Mouse (Mus musculus): ENCODE data around the gene Setmar. TPM values are rescaled to one million over a fixed set of nuclear protein-coding genes. Genes with fewer than 3 reads are reported as not detected.
A peak's percentile ranks its signal among the peaks of the same experiment; 100 is the strongest.
"Not testable (repeated sequence)": the region's sequence is repeated elsewhere in the genome, so short reads cannot be mapped to it uniquely, and the experiment has no call there.

Gene Setmar
- 6.0 and 6.5 TPM in 2 replicates for polyA plus RNA-seq (2015; fragmentation: Nextera tagmentation; extraction: Ambion mirVana)

DNA sequence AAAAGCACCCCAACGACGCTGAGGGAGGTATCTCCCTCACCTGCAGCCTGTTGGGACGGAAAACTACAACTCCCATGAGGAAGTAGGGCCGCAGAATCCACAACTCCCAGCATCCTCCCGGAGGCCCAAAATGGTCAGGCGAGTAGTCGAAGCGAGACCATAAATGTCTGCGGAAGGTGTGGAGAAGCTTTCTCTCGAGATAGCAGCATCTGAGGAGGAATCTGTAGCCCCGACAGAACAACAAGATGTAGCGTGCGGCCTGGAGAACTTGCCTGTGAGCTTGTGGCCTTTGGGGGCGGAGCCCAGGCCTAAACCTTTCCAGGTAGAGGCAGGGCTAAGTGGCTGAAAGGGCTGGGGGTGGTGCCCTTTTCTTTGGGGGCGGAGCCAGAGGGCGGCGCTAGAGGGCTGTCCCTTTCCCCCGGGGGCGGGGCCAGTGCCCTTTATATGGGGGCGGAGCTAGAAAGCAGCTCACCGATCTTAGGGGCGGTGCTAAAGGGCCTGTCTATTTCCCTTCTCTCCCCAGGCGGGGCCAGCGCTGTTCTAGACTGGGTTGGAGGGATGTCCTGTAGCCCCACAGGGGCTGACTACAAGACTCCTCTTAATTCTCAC lies at the start of gene Setmar:
Setmar (plus strand) TSS at position 128 of the 609 bp plus-strand sequence.
- Histone ChIP-seq H3K4me1 (no peaks in the 10 kb centered on the region), H3K9ac (peak within 1 kb of the TSS; percentile 67), H3K27ac (peak within 1 kb of the TSS; percentile 85), H3K9me3 (no peaks in the 10 kb centered on the region), H3K4me3 (peak within 1 kb of the TSS; percentile 57), H3K36me3 (no peaks in the 10 kb centered on the region), H3K27me3 (no peaks in the 10 kb centered on the region), H3K4me2 (replicated peaks) (peak within 1 kb of the TSS; percentile 61)
- under 1% methylated on average over 24 of the region's 24 CpGs for WGBS
- ATAC-seq (ENCODE audit: low FRiP score, low read depth) = peak; percentile 97

DNA sequence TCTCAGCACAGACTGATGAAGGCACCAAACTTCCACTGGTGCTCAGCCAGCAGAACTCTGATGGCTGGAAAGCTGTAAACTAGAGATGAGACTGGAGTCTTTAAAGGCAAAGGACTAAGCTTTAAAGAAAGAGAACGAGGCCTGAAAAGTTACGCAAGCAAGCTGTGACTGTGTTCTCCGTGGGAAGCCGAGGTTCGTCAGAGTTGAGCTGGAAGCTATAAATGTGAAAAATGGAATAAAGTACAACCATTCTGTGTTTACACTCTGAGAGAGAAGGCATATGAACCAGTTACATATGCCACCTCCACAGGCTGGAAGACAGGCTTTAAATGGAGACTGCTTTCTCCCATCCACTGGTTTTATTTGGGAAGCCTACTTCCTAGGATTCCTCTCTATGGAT lies 43.2 kb upstream of the Setmar start:
- Histone ChIP-seq H3K4me1 (no peaks in the 10 kb centered on the region), H3K27me3 (no peaks in the 10 kb centered on the region), H3K9ac (no peak overlapping the region), H3K9me3 (no peaks in the 10 kb centered on the region), H3K4me2 (replicated peaks) (no peak overlapping the region), H3K36me3 (no peaks in the 10 kb centered on the region), H3K4me3 (no peak overlapping the region), H3K27ac (no peak overlapping the region)
- WGBS = 76% methylated on average over 5 of the region's 5 CpGs
- ATAC-seq (ENCODE audit: low FRiP score, low read depth) = no peak

DNA sequence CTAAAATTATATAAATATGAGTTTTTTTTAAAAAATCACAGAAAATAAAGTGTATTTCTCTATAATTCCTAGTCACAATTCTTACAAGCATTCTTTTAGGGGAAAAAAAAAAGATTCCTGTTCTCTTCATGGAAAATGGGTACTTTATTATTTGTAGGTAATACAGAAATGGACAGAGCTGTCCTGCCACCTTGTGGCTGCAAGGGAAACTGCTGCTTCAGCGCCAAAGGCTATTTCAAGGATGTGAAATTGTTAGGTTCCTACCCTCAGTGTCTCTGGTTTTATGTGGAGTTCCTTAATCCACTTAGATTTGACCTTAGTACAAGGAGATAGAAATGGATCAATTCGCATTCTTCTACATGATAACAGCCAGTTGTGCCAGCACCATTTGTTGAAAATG lies 9.8 kb upstream of the Setmar start:
- H3K27ac ChIP-seq; H3K4me3 ChIP-seq; H3K4me1 ChIP-seq; H3K4me2 ChIP-seq (replicated peaks); H3K36me3 ChIP-seq; H3K9me3 ChIP-seq; ATAC-seq (ENCODE audit: low FRiP score, low read depth); H3K27me3 ChIP-seq; H3K9ac ChIP-seq: not testable (repeated sequence)
- WGBS = 0% methylated on average over 2 of the region's 2 CpGs

DNA sequence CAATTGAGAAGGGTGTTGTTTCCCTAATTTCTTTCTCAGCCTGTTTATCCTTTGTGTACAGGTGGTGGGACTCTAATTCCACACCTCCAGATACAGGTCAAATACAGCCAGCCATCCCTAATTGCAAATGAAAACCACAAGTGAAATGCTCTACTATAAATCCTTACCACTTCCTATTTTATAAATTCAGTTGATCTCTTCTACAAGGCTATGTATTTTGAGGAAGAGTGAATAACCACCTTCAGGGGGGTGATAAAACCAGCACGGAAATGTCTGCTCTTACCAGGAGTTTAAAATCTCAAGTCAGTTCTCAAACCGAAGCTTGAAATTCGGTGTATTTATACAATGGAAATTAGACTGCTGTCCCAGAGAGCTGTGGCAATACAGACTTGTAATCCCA lies 8.9 kb upstream of the Setmar start:
- Histone ChIP-seq H3K4me2 (replicated peaks) (no peak overlapping the region), H3K27me3 (no peaks in the 10 kb centered on the region), H3K9ac (no peak overlapping the region), H3K4me3 (no peak overlapping the region), H3K36me3 (no peaks in the 10 kb centered on the region), H3K9me3 (no peaks in the 10 kb centered on the region), H3K27ac (no peak overlapping the region), H3K4me1 (no peaks in the 10 kb centered on the region)
- WGBS = 82% methylated on average over 3 of the region's 3 CpGs
- ATAC-seq (ENCODE audit: low FRiP score, low read depth) = no peak

DNA sequence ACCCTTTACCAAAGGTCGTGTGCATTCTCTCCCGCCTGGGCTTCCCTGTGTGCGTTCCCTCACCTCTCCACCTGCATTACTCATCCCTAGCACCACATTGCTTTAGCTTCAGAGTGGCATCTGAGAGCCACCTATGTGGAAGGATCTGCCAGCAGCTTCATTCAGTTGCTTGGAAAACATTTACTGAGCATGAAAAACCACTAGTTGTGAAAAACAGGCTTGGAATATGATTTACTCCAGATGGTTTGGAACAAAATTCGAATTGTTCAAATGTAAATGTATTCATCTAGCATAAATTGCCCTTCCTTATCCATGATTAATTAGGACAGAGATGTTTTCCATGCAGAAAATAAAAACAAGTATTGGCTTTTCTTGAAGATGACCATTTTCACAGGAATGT lies 7.5 kb upstream of the Setmar start:
- Histone ChIP-seq H3K9ac (no peak overlapping the region), H3K9me3 (no peaks in the 10 kb centered on the region), H3K4me1 (no peaks in the 10 kb centered on the region), H3K27ac (no peak overlapping the region), H3K36me3 (no peaks in the 10 kb centered on the region), H3K4me3 (no peak overlapping the region), H3K27me3 (no peaks in the 10 kb centered on the region), H3K4me2 (replicated peaks) (no peak overlapping the region)
- WGBS = 66% methylated on average over 4 of the region's 4 CpGs
- ATAC-seq (ENCODE audit: low FRiP score, low read depth) = no peak

DNA sequence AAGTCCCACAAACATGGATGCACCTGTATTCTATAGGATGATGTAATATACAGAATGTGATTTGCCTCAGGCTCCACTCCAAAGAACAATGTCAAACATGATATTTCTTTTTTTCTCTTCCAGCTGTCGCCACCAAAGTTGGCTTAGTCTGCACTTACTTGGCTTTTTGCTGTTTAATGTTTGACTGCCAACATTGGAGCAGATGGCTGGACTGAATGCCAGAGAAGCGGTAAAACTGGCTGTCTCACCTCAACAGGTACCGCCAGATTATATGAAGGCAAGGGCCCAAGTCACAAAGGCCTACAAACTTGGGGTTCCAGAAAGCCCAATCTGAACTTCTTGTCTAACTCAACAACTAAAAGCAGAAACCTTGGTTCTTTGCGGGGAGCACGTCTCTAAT lies 6.8 kb upstream of the Setmar start:
- ATAC-seq (ENCODE audit: low FRiP score, low read depth) = no peak
- 85% methylated on average over 5 of the region's 5 CpGs for WGBS

DNA sequence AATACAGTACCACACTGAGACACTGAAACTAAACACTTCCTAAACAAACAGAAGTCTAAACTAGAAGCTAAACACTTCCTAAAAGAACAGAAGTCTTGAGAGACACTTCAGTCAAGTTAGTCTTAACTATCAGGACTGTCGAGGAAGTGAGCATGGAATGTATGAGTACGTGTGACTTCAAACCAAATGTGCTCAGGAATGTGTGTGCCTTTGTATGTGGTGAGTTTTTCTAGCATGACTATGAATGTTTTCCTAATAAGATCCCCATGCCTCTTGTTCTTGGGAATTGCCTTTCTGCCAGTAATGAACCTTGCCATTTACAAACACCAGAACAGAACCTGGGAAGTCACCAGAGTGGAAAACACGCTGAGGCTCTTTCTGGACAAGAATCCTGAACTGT lies 3.7 kb upstream of the Setmar start:
- H3K9ac ChIP-seq = no peak overlapping the region
- H3K4me1 ChIP-seq = no peaks in the 10 kb centered on the region
- ATAC-seq (ENCODE audit: low FRiP score, low read depth) = no peak
- H3K36me3 ChIP-seq = no peaks in the 10 kb centered on the region
- no peak overlapping the region for H3K27ac ChIP-seq
- WGBS = 56% methylated on average over 3 of the region's 3 CpGs
- H3K4me3 ChIP-seq = no peak overlapping the region
- no peaks in the 10 kb centered on the region for H3K27me3 ChIP-seq
- H3K4me2 ChIP-seq (replicated peaks) = no peak overlapping the region
- H3K9me3 ChIP-seq = no peaks in the 10 kb centered on the region

More for the DNA sequence above, 6.8 kb upstream of the Setmar start:
- Histone ChIP-seq H3K9ac (no peak overlapping the region), H3K4me2 (replicated peaks) (no peak overlapping the region), H3K9me3 (no peaks in the 10 kb centered on the region), H3K27me3 (no peaks in the 10 kb centered on the region), H3K36me3 (no peaks in the 10 kb centered on the region), H3K27ac (no peak overlapping the region), H3K4me3 (no peak overlapping the region), H3K4me1 (no peaks in the 10 kb centered on the region)

DNA sequence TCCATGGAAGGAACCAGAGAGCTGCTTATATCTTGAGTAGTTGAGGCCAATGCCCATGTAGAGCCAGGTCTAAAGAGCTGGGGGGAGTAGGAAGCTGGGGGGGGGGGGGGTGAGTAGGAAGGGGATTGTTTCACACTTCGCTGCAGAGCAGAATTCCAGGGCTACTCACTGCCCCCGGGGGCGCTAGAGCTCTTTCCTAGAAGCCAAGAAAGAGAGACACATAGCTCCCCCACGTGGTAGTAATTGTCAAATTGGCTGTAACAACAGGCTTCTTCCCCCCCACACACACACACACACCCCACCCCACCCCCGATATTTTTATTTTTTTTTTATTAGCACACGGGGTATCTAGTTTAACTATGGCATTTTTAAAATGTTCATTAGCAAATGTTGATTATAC lies 738 bp downstream of the Setmar start:
- no peaks in the 10 kb centered on the region for H3K27me3 ChIP-seq
- H3K4me2 ChIP-seq (replicated peaks) = peak overlapping the region; percentile 61
- ATAC-seq (ENCODE audit: low FRiP score, low read depth) = no peak
- H3K4me1 ChIP-seq = no peaks in the 10 kb centered on the region
- WGBS = 10% methylated on average over 6 of the region's 6 CpGs
- H3K9me3 ChIP-seq = no peaks in the 10 kb centered on the region
- no peaks in the 10 kb centered on the region for H3K36me3 ChIP-seq
- peak overlapping the region; percentile 53; the same call in 1 of the 2 replicates for H3K9ac ChIP-seq
- peak overlapping the region; percentile 57 for H3K4me3 ChIP-seq
- peak overlapping the region; percentile 73; the same call in 1 of the 2 replicates for H3K27ac ChIP-seq

DNA sequence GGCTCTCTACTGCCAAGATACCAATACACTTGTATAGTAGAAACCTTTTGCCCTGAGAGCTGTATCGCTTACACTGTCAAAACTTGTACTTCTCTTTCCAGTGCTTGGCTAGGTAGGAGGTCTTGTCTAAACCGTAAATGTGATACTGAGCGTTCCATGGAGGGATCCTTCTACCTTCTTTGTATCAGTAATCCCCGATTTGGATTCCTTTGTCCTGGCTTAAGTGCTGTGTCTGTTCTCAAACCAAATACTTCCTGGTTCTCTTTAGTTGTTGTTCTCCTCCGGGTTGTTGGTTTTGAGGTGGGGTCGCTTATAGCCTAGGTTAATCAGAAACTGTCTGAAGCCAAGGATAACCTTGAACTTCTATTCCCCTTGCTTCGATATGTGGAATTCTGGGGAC lies 6.1 kb downstream of the Setmar start:
- Histone ChIP-seq H3K36me3 (peaks cover 19% of the 10 kb centered on the region), H3K4me2 (replicated peaks) (no peak overlapping the region), H3K27ac (no peak overlapping the region), H3K4me1 (no peaks in the 10 kb centered on the region), H3K9ac (no peak overlapping the region), H3K9me3 (no peaks in the 10 kb centered on the region), H3K27me3 (no peaks in the 10 kb centered on the region), H3K4me3 (no peak overlapping the region)
- 94% methylated on average over 7 of the region's 7 CpGs for WGBS
- no peak for ATAC-seq (ENCODE audit: low FRiP score, low read depth)

DNA sequence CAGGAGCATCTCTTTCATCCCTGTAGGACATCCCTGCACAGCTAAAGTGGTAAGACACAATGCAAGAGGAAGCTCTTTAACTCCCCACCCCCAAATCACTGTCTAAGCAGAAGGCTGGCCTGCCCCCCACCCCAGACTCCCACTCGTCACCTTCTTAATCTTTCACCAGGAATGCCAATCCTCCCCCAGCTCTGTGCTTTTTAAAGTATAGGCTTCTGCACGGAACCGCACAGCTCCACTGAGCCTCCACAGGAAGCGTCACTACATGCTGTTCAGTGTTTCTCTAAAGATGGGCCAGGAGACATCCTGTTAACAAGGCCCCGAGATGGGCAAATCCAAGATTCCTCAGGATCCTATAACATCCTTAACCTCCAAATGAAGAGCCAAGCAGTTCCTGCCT lies 8.2 kb downstream of the Setmar start:
- no peak overlapping the region for H3K27ac ChIP-seq
- H3K36me3 ChIP-seq = peaks cover 27% of the 10 kb centered on the region
- WGBS = 91% methylated on average over 5 of the region's 5 CpGs
- no peaks in the 10 kb centered on the region for H3K27me3 ChIP-seq
- no peak overlapping the region for H3K9ac ChIP-seq
- H3K4me1 ChIP-seq = no peaks in the 10 kb centered on the region
- no peak for ATAC-seq (ENCODE audit: low FRiP score, low read depth)
- no peaks in the 10 kb centered on the region for H3K9me3 ChIP-seq
- no peak overlapping the region for H3K4me3 ChIP-seq
- H3K4me2 ChIP-seq (replicated peaks) = no peak overlapping the region

DNA sequence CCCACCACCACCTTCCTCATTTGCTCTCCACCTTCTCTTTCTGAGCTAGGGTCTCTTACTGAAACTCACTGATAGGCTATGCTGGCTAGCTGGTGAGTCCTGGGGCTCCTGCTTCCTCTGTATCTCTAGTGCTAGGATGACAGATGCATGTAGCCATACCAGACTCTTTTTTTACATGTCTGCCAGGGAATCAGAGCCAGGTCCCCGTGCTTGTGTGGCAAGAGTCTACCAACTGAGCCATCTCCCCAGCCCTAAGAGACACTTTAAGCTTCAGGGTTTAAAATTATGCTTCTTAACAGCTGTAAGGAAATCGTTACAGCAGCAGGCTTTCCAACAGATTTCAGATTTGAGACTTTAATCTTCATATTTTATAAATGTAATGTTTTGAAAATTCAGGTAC lies 9.1 kb downstream of the Setmar start:
- Histone ChIP-seq H3K4me1 (no peaks in the 10 kb centered on the region), H3K36me3 (peaks cover 27% of the 10 kb centered on the region), H3K9me3 (no peaks in the 10 kb centered on the region), H3K9ac (no peak overlapping the region), H3K27me3 (no peaks in the 10 kb centered on the region), H3K27ac (no peak overlapping the region), H3K4me2 (replicated peaks) (no peak overlapping the region), H3K4me3 (no peak overlapping the region)
- 82% methylated on average over 2 of the region's 2 CpGs for WGBS
- ATAC-seq (ENCODE audit: low FRiP score, low read depth) = no peak

DNA sequence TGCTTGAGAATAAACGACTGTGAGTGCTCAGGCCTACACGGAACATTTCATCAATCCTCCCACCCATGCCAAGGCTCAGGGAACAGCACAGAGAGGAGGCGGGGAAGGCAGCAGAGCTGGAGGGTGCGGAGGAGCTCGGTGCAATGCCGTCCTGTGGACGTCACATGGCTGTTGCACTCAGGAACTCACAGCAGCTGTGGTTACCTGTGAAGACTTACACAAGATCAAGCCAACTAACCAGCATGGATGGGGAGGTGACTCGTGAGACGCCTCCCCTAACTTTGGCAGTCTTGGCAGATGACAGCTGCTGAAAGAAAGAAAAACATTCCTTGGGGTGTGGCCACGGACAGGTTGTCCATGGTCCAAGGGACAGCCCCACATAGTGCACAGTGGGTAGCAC lies 9.8 kb downstream of the Setmar start:
- ATAC-seq (ENCODE audit: low FRiP score, low read depth) = no peak
- WGBS = 93% methylated on average over 10 of the region's 10 CpGs
- H3K4me3 ChIP-seq = no peak overlapping the region

DNA sequence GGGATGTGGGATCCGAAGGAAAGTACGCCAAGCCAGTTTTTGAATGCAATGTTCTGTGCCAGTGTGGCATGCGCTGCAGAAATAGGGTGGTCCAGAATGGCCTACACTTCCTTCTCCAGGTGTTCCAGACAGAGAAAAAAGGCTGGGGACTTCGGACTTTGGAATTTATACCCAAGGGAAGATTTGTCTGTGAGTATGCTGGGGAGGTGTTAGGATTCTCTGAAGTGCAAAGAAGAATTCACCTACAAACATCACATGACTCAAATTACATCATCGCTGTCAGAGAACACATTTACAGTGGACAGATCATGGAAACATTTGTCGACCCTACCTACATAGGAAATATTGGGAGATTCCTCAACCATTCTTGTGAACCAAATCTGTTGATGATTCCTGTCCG lies 11.0 kb downstream of the Setmar start:
- no peak overlapping the region for H3K27ac ChIP-seq
- peaks cover 27% of the 10 kb centered on the region for H3K36me3 ChIP-seq
- WGBS = 94% methylated on average over 7 of the region's 7 CpGs
- H3K4me3 ChIP-seq = no peak overlapping the region
- ATAC-seq (ENCODE audit: low FRiP score, low read depth) = no peak
- no peak overlapping the region for H3K9ac ChIP-seq
- H3K9me3 ChIP-seq = no peaks in the 10 kb centered on the region
- H3K27me3 ChIP-seq = no peaks in the 10 kb centered on the region
- no peak overlapping the region for H3K4me2 ChIP-seq (replicated peaks)
- no peaks in the 10 kb centered on the region for H3K4me1 ChIP-seq

More for the DNA sequence above, 9.8 kb downstream of the Setmar start:
- no peak overlapping the region for H3K9ac ChIP-seq
- H3K4me1 ChIP-seq = no peaks in the 10 kb centered on the region
- no peaks in the 10 kb centered on the region for H3K9me3 ChIP-seq
- H3K27ac ChIP-seq = no peak overlapping the region
- H3K4me2 ChIP-seq (replicated peaks) = no peak overlapping the region
- H3K36me3 ChIP-seq = peaks cover 27% of the 10 kb centered on the region
- H3K27me3 ChIP-seq = no peaks in the 10 kb centered on the region

All from limb, embryonic 13.5 days (tissue).